Mouse (Mus musculus) stomach, postnatal 0 days (tissue): Measurements from ENCODE around the gene Prss34. TPM values are rescaled to one million over a fixed set of nuclear protein-coding genes. Genes with fewer than 3 reads are reported as not detected.

Experiments used
- ATAC-seq: fragments of 200-750 bp; cut with Nextera tagmentation; 2 replicates; pipeline ENCODE4 v1.8.0; 2017; ENCODE audit not compliant: low FRiP score, low TSS enrichment
- DNase-seq: peaks from one replicate; pipeline ENCODE4 v3.0.0-alpha.2; 2016; ENCODE audit warnings: low spot score
- H3K27ac ChIP-seq: fragments of 300-500 bp; sonication (generic); replicated peaks from 2 replicates; pipeline ENCODE4 v1.5.1; 2014; ENCODE audit warnings: mild to moderate bottlenecking, control low read depth
- H3K27me3 ChIP-seq: fragments of 300-500 bp; sonication (generic); 2 replicates; pipeline ENCODE4 v1.6.1; 2014; ENCODE audit warnings: low read length; ENCODE audit not compliant: control insufficient read depth, insufficient read depth
- H3K36me3 ChIP-seq: fragments of 300-500 bp; sonication (generic); 2 replicates; pipeline ENCODE4 v1.6.1; 2014; ENCODE audit warnings: low read length, mixed read lengths; ENCODE audit not compliant: control insufficient read depth, insufficient read depth
- H3K4me1 ChIP-seq: fragments of 300-500 bp; sonication (generic); replicated peaks from 2 replicates; pipeline ENCODE4 v1.6.1; 2014; ENCODE audit warnings: antibody characterized with exemption; ENCODE audit not compliant: control insufficient read depth, insufficient read depth
- H3K4me2 ChIP-seq: fragments of 300-500 bp; sonication (generic); replicated peaks from 2 replicates; pipeline ENCODE4 v1.6.1; 2014; ENCODE audit warnings: low read depth, mild to moderate bottlenecking, control low read depth, moderate library complexity
- H3K4me3 ChIP-seq: fragments of 300-500 bp; sonication (generic); 2 replicates; pipeline ENCODE4 v1.5.1; 2014; ENCODE audit warnings: low read depth, low read length, control low read depth
- H3K9ac ChIP-seq: fragments of 300-500 bp; sonication (generic); 2 replicates; pipeline ENCODE4 v1.6.1; 2014; ENCODE audit warnings: mild to moderate bottlenecking, low read length, control low read depth, mixed read lengths
- H3K9me3 ChIP-seq: fragments of 300-500 bp; sonication (generic); 2 replicates; pipeline ENCODE4 v1.6.1; 2016; ENCODE audit warnings: low read length; ENCODE audit not compliant: control insufficient read depth
- CTCF ChIP-seq: IDR thresholded peaks from 2 replicates; pipeline ENCODE4 v1.5.1; 2016; ENCODE audit warnings: antibody characterized with exemption, low read depth, mild to moderate bottlenecking, moderate library complexity
- EP300 ChIP-seq: optimal IDR thresholded peaks from 2 replicates; pipeline ENCODE3; 2016; ENCODE audit warnings: antibody characterized with exemption
- WGBS: fragments of 180-500 bp; shearing (Covaris S2); extraction: QIAGEN DNeasy Blood & Tissue Kit; methylation state at CpG from one replicate; pipeline ENCODE4 v1.1.7; 2014; 5-methylcytosine and 5-hydroxymethylcytosine counted together
- polyA plus RNA-seq: library from polyadenylated mRNA; unstranded; fragments of >200 nt; fragmentation: Nextera tagmentation; extraction: Ambion mirVana; gene quantifications from 2 replicates; pipeline ENCODE4 v1.2.1, GENCODE M21; 2015

Gene Prss34
- polyA plus RNA-seq, 1 experiment from 2014 or later: 0.50 TPM

- no peaks in the 10 kb centered on the region for H3K27me3 ChIP-seq
- under 1% methylated on average over 35 of the region's 45 CpGs for whole genome bisulfite sequencing
- H3K36me3 ChIP-seq: no peaks in the 10 kb centered on the region
- no peaks in the 10 kb centered on the region for H3K9me3 ChIP-seq
- H3K4me2 ChIP-seq: peak overlapping the region; percentile 95
- TF ChIP-seq EP300: peak; percentile 65
- peak; percentile 85 for TF ChIP-seq CTCF
- H3K27ac ChIP-seq: peak overlapping the region; percentile 99
- ATAC-seq (peak; percentile 86), DNase-seq (peak; percentile 92)
- peak overlapping the region; percentile 95 for H3K4me3 ChIP-seq
- H3K4me1 ChIP-seq: peaks cover 8% of the 10 kb centered on the region; the same call in 1 of the 2 replicates
- peak overlapping the region; percentile 98 for H3K9ac ChIP-seq
Measured at GRCm38 (mm10) chr17:25273706-25274501, 24.3 kb upstream of the Prss34 start.

DNA sequence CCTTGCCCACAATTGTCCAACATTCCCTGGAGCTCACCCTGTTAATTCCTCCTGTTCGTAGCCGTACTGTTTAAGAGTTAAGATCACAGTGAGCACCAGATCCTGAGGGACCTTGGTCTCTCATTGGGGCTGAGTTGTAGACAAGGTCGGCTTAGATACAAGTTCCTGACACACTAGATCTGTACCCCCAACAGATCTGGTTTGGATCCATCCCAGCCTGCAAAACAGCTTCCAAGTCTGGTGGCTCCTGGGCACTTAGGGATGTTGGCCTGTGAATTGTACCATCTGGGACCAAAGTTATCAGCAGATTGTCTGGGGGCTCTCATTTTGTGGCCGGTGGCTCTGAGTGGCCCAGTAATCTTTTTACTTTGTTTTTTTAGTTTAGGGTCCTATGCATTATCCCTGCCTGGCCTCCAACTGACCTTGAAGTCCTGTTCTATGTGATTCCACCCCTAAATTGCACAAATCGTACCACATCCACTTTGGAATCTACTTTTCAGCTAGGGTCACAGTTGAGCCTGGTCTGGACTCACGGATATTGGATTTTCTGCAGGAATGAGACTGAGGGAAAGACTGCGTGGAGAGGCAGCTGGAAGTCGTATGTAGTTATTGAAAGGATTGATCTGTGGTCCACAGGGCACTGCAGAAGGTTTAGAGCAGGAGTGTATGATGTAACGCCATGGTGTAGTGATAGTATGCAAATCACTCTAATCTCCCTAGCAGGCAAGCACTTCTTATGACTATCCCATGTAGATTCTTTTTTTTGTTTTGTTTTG lies 23.4 kb upstream of the Prss34 start, which contains the start of gene Ube2i:
Gene Ube2i (minus strand): TSS at position 52 of the 776 bp plus-strand sequence.
- H3K4me3 ChIP-seq: peak within 1 kb of the TSS; percentile 95
- peaks cover 8% of the 10 kb centered on the region; the same call in 1 of the 2 replicates for H3K4me1 ChIP-seq
- H3K4me2 ChIP-seq: peak within 1 kb of the TSS; percentile 95
- no peaks in the 10 kb centered on the region for H3K9me3 ChIP-seq
- DNase-seq: no peak
- TF ChIP-seq EP300 (no peak), CTCF (no peak)
- no peaks in the 10 kb centered on the region for H3K27me3 ChIP-seq
- 83% methylated on average over 9 of the region's 9 CpGs for WGBS
- no peaks in the 10 kb centered on the region for H3K36me3 ChIP-seq
- H3K27ac ChIP-seq: peak within 1 kb of the TSS; percentile 99
- ATAC-seq: no peak
- H3K9ac ChIP-seq: peak within 1 kb of the TSS; percentile 98

- no peaks in the 10 kb centered on the region for H3K9me3 ChIP-seq
- H3K9ac ChIP-seq: no peak overlapping the region
- no peaks in the 10 kb centered on the region for H3K36me3 ChIP-seq
- H3K4me1 ChIP-seq: peaks cover 8% of the 10 kb centered on the region; the same call in 1 of the 2 replicates
- no peak overlapping the region for H3K27ac ChIP-seq
- no peaks in the 10 kb centered on the region for H3K27me3 ChIP-seq
- WGBS: 99% methylated on average over 3 of the region's 3 CpGs
- ATAC-seq: no peak
- TF ChIP-seq CTCF: no peak
- TF ChIP-seq EP300: no peak
- DNase-seq: no peak
- H3K4me3 ChIP-seq: no peak overlapping the region
- no peak overlapping the region for H3K4me2 ChIP-seq
Measured at GRCm38 (mm10) chr17:25275833-25276232, 22.4 kb upstream of the Prss34 start.

GRCm38 (mm10) chr17:25282133-25282532 lies 16.1 kb upstream of the Prss34 start:
- no peaks in the 10 kb centered on the region for H3K36me3 ChIP-seq
- TF ChIP-seq EP300 (no peak), CTCF (no peak)
- no peak overlapping the region for H3K4me3 ChIP-seq
- H3K4me1 ChIP-seq: no peaks in the 10 kb centered on the region
- H3K9ac ChIP-seq: no peak overlapping the region
- no peaks in the 10 kb centered on the region for H3K9me3 ChIP-seq
- DNase-seq: peak; percentile 76
- 29% methylated on average over 11 of the region's 11 CpGs for WGBS
- no peaks in the 10 kb centered on the region for H3K27me3 ChIP-seq
- ATAC-seq: peak; percentile 91
- no peak overlapping the region for H3K4me2 ChIP-seq
- no peak overlapping the region for H3K27ac ChIP-seq

DNA sequence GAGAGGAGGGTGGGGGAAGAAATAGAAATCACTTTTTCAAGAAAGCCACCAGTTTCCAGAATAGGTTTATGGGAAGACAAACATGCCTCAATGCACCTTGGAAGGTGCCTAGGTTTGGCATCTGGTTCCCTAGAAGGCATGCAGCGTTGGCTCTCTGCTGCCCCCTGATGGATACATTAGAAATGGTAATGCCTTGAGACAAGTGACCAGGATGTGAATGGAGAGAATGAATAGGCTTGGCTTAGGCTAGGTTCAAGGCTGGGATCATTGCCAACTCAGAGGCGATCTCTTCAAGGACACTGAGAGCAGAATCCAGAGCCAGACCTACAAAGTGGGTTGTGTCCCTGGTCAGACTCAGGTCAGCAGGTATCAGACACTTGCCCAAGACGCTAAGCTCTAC lies 13.2 kb upstream of the Prss34 start:
- no peak overlapping the region for H3K9ac ChIP-seq
- no peaks in the 10 kb centered on the region for H3K27me3 ChIP-seq
- no peak overlapping the region for H3K4me2 ChIP-seq
- peak; percentile 73 for DNase-seq
- no peak overlapping the region for H3K27ac ChIP-seq
- H3K36me3 ChIP-seq: no peaks in the 10 kb centered on the region
- no peaks in the 10 kb centered on the region for H3K9me3 ChIP-seq
- WGBS: 19% methylated on average over 3 of the region's 3 CpGs
- no peaks in the 10 kb centered on the region for H3K4me1 ChIP-seq
- ATAC-seq: peak; percentile 38
- no peak overlapping the region for H3K4me3 ChIP-seq
- TF ChIP-seq EP300: no peak
- TF ChIP-seq CTCF: peak; percentile 95

DNA sequence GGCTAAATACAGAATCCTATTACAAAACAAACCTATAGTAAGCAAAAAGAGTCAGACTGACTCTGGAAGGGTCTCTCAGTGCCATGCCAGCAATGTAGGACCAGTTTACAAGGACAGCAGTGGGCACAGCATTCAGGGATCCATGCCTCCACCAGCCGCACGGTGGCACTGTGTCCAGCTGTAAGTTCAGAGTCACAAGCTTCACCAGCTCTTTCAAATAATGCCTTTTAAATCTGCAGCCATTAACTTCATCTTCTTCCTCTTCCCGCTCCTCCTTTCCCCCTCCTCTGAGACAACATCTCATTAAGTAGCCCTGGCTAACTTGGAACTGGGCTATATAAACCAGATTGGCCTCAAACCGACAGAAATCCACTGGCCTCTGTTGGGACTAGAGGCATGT lies 9.4 kb upstream of the Prss34 start:
- 23% methylated on average over 4 of the region's 4 CpGs for WGBS
- ATAC-seq: no peak
- TF ChIP-seq CTCF (peak; percentile 78), EP300 (no peak)
- Histone ChIP-seq H3K4me1 (no peaks in the 10 kb centered on the region), H3K27ac (no peak overlapping the region), H3K4me3 (no peak overlapping the region), H3K4me2 (no peak overlapping the region), H3K9me3 (no peaks in the 10 kb centered on the region), H3K36me3 (no peaks in the 10 kb centered on the region), H3K27me3 (no peaks in the 10 kb centered on the region), H3K9ac (no peak overlapping the region)
- DNase-seq: peak; percentile 57
